Mouse (Mus musculus): ENCODE measurements at regions not wholly inside any gene's neighbourhood (a gene's known extent, or its start where the extent isn't known, plus 50 kb on each side); places are given as distances from the start of the nearest gene placed in this dataset.
A peak's percentile ranks its signal among the peaks of the same experiment; 100 is the strongest.

DNA sequence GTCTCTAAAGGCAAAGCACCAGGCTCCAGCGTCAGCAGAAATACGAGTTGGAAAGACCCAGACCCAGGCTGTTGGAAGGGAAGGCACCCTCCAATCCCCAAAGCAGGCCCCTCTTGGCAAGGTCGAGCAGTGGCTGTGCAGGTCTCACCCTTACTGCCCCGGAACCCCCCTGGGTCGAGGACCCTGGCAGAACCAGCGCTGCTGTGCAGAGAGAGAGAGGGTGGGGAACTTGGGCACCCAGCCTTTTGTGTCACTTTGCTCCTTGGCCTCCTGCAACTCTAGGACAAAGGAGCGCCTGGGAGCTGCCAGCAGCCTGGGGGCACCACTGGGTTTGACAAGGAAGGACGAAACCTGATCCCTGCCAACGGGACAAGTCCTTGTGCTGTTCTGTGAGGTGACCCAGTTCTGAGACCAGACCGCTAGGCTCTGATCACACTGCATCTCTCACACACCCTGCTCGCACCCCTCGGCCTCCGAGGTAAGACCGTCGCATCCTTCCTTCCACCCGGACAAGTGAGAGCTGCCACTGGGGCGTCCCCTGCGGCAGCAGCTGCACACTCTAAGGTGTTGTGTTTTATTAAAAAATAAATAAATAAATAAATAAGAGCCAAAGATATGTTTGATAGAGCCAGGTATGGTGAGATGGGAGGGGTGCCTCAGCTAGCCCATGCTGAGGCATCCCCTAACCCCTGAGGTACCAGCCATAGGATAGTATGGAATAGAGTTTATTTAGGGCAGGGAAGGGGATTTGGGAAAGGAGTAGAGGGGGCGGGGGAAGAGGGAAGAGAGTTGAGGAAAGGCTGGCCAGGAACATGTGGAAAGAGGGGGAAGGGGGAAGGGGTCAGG lies 138.2 kb downstream of the Ly86 start:
- peak; percentile 80 for ATAC-seq (replicated peaks)
- H3K36me3 ChIP-seq (replicated peaks), result no peaks in the 10 kb centered on the region
- H3K4me3 ChIP-seq, result peak overlapping the region; percentile 14
- peak overlapping the region; percentile 49 for H3K4me2 ChIP-seq
- H3K27ac ChIP-seq, result peak overlapping the region; percentile 59; the same call in 1 of the 2 replicates
- 13% methylated on average over 19 of the region's 19 CpGs for WGBS
- H3K4me1 ChIP-seq, result peaks cover 16% of the 10 kb centered on the region
- H3K9ac ChIP-seq, result peak overlapping the region; percentile 33; the same call in 1 of the 2 replicates
- H3K27me3 ChIP-seq (replicated peaks), result no peaks in the 10 kb centered on the region
- no peaks in the 10 kb centered on the region for H3K9me3 ChIP-seq

DNA sequence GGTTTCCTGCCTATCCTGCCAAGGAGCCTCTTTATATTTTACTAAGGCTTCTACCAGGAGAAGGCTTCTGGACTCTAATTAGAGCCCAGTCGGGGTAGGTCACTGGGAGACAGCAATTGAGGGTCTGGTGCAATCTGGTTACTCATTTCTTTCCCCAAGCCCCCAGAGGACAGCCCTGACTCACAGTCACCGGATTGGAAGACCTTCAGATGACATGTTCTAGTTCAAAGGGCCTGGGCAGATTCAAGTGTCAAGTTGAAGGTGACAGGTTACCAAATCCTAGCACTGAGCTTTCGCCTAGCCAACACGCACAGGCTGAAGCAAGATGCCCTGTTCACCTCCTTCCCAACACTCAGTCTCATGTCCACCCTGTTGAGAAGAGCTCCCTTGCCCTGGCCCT lies 139.6 kb downstream of the Ly86 start:
- H3K27me3 ChIP-seq (replicated peaks), result no peaks in the 10 kb centered on the region
- H3K4me1 ChIP-seq, result peaks cover 14% of the 10 kb centered on the region
- 83% methylated on average over 4 of the region's 4 CpGs for WGBS
- H3K4me2 ChIP-seq, result no peak overlapping the region
- no peak overlapping the region for H3K9ac ChIP-seq
- H3K36me3 ChIP-seq (replicated peaks), result no peaks in the 10 kb centered on the region
- H3K27ac ChIP-seq, result no peak overlapping the region
- no peaks in the 10 kb centered on the region for H3K9me3 ChIP-seq
- ATAC-seq (replicated peaks), result no peak
- H3K4me3 ChIP-seq, result no peak overlapping the region

DNA sequence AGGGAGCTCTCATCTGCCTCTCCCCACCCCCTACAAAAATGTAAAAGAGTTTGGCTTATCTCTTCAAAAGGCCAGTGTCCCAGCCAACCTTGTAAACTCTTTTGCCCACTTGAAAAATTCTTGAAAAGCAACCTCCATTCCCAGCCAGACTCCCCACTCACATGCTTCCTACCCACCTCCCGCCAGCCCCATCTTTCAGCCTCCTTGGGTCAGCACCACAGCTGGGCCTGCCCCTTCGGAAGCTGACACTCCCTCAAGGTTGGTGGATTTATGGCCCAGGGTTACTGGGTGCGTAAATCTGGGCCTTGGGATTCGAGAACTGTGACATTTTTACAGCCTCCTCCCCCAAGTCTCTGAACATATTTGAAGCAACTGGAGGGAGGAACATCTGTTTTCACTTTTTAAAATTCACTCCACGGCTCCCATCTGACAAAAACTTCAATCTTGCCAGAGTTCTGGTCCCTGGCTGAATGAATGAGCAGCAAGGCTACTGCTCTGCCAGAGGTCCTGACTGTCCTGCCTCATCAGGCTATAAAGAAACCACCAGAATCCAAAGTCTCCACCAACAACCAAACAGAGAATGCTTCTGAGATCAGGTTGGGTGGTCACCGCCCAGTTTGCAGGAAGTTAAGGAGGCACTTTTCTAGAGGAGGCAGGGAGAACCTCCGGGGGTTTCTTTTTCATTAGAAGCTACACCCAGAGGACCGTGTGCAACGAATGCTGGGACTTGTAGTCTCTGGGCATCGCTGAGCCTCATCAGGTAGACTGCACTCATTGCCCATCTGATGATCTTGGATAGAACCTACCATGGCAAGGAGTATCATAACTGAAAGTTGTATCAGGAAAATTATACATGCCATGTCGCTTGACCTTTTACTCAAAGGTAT lies 147.3 kb downstream of the Ly86 start:
- Histone ChIP-seq H3K36me3 (replicated peaks) (no peaks in the 10 kb centered on the region), H3K9ac (no peak overlapping the region), H3K4me1 (no peaks in the 10 kb centered on the region), H3K4me2 (no peak overlapping the region), H3K27me3 (replicated peaks) (no peaks in the 10 kb centered on the region), H3K27ac (no peak overlapping the region), H3K4me3 (no peak overlapping the region), H3K9me3 (no peaks in the 10 kb centered on the region)
- WGBS, result 82% methylated on average over 11 of the region's 11 CpGs
- no peak for ATAC-seq (replicated peaks)

DNA sequence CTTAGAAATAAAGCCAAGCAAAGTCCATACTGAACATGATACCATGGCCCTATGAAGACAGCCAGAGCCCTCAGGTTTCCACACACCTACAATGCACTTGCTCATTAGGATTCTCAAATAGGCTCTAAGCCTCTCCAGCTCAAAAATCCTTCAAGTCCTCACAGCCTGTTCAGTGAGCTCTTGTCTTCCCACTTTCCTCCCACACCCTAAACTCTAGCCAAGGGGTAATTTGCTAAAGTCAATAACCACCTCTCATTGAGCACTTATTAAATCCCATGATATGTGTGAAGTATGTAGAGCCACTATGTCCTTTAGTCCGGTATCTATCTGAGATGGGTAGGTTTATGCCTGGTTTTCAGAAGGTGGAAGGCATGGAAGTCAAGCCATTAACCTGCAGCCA lies 148.3 kb downstream of the Ly86 start:
- 98% methylated on average over 1 of the region's 1 CpGs for WGBS
- no peak overlapping the region for H3K4me3 ChIP-seq
- H3K36me3 ChIP-seq (replicated peaks), result no peaks in the 10 kb centered on the region
- no peak overlapping the region for H3K4me2 ChIP-seq
- H3K27ac ChIP-seq, result no peak overlapping the region
- H3K9me3 ChIP-seq, result no peaks in the 10 kb centered on the region
- H3K27me3 ChIP-seq (replicated peaks), result no peaks in the 10 kb centered on the region
- ATAC-seq (replicated peaks), result no peak
- H3K4me1 ChIP-seq, result no peaks in the 10 kb centered on the region
- no peak overlapping the region for H3K9ac ChIP-seq

DNA sequence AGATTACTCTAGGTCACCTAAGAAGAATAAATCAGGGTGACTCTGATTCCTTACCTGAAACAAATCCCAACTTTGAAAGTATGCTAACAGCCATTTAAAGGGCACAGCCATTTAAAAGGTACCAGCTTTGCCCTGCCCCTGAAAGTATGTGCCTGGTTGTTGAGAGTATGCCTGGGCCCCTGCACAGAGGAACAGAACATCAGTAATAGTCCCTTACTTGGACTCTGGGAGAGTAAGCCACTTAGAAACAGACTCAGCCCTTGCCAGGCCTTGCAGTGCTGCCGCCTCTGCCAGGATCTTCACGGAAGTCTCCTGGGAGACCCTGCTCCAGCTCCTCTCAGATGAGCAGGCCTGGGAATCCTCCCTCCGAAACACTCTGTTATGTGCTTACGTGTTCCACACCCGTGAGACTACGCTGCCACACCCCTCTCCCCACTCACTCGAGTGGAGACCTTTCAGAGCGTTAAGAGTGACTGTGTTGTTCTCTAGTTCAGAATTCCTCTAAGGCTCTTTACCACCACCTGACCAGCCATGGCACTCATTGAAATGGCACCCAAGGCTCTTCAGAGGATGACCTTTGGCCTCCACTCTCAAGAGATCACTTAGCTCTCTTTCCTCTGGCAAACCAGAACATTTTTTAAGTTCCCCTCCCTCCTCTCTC lies 150.4 kb downstream of the Ly86 start:
- no peaks in the 10 kb centered on the region for H3K36me3 ChIP-seq (replicated peaks)

DNA sequence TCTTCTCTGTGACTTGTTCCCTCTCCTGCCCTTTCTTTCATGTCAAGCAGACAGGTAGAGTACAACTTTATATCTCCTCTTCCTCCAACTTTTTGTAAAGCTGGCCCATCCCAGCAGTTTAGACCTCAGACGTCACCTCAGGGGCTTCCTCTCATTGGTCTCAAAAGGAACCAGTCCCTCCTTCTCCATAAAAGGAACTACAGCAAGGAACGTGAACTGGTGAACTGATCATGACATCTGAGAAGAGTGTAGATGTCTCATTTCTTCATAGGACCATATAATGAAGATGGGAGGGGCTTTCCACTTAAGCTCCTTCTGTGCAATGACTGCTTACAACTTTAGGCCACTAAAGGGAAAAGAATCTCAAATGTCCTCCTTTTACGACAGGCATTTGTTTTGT lies 153.0 kb downstream of the Ly86 start:
- Histone ChIP-seq H3K27me3 (replicated peaks) (no peaks in the 10 kb centered on the region), H3K9ac (no peak overlapping the region), H3K9me3 (no peaks in the 10 kb centered on the region), H3K4me1 (no peaks in the 10 kb centered on the region), H3K36me3 (replicated peaks) (no peaks in the 10 kb centered on the region), H3K27ac (no peak overlapping the region), H3K4me2 (no peak overlapping the region), H3K4me3 (no peak overlapping the region)
- no peak for ATAC-seq (replicated peaks)
- WGBS, result 59% methylated on average over 3 of the region's 3 CpGs

More for the DNA sequence above, 150.4 kb downstream of the Ly86 start:
- H3K4me1 ChIP-seq, result no peaks in the 10 kb centered on the region
- H3K9ac ChIP-seq, result no peak overlapping the region
- no peak overlapping the region for H3K4me3 ChIP-seq
- WGBS, result 90% methylated on average over 8 of the region's 8 CpGs
- no peaks in the 10 kb centered on the region for H3K27me3 ChIP-seq (replicated peaks)
- H3K4me2 ChIP-seq, result no peak overlapping the region
- no peak overlapping the region for H3K27ac ChIP-seq
- no peaks in the 10 kb centered on the region for H3K9me3 ChIP-seq
- ATAC-seq (replicated peaks), result no peak

DNA sequence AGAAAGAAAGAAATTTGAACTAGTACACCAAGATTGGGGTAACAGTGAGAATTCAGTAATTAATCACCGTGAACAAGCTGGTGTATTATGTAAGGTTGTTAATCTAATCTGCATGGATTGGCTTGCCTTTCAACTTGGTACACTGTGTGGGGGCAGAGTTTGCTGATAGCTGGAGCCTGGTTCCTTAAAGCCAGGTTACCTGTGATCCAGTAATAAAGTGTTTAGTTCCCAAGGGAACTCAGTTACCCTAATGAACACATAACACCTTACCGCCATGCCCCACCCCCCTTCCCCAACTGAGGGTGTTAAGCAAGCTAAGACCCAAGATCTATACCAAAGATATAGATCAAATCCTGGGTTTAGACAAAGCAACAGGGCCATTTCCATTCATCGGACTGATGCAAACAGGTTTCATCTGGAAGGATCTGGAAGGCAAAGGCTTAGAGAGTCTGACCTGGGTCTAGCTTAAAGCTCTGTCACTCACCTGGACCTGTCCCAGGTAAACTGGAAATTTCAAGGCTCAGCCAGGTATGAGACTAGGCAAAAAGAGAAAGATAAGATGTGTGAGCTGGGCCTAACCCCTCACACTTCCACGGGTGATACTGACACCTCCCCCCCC lies 155.8 kb downstream of the Ly86 start:
- Histone ChIP-seq H3K4me3 (no peak overlapping the region), H3K27me3 (replicated peaks) (no peaks in the 10 kb centered on the region), H3K9me3 (no peaks in the 10 kb centered on the region), H3K4me1 (no peaks in the 10 kb centered on the region), H3K9ac (no peak overlapping the region), H3K4me2 (no peak overlapping the region), H3K36me3 (replicated peaks) (no peaks in the 10 kb centered on the region), H3K27ac (no peak overlapping the region)
- ATAC-seq (replicated peaks), result no peak
- 76% methylated on average over 4 of the region's 4 CpGs for WGBS

DNA sequence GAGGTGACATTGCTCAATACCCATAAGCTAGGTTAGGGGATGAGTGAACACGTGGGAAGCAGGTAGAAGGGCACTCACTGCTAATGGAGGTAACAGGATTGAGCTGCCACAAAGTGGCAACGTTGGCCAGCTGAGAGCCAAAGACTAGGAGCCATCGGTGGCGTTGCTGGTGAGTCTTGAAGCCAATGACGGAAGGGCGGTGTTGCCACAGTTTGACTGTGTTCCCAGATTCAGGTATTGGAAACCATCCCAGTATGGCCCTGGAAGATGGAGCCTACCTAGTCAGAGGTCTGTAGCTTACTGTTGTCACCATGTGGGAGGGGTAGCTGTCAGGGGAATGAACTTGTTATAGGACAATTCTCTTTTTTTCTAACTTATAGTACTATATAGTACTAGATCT lies 158.4 kb downstream of the Ly86 start:
- no peak overlapping the region for H3K27ac ChIP-seq
- no peak overlapping the region for H3K4me3 ChIP-seq
- H3K9me3 ChIP-seq, result no peaks in the 10 kb centered on the region
- 91% methylated on average over 6 of the region's 6 CpGs for WGBS
- H3K27me3 ChIP-seq (replicated peaks), result no peaks in the 10 kb centered on the region
- H3K36me3 ChIP-seq (replicated peaks), result no peaks in the 10 kb centered on the region
- ATAC-seq (replicated peaks), result no peak
- no peak overlapping the region for H3K4me2 ChIP-seq
- no peak overlapping the region for H3K9ac ChIP-seq
- peaks cover under 1% of the 10 kb centered on the region; the same call in 1 of the 2 replicates for H3K4me1 ChIP-seq

DNA sequence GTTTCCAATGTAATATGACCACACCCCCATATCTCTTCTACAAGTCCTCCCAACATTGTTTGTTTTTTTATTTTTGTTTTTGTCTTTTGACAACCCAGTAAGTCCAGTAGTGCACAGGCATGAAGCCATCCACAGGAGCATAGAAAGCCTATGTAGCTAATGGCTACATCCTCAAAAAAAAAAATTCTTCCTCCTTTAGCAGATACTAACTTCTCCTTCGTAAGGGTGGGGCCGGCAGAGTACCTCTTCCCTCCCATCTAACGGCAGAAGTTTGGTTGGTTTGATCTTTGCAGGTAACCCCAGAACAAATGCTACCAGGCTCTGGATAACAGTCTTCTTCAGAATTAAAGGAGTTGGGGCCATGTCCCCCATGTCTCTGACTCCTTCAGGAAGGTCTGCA lies 158.9 kb downstream of the Ly86 start:
- no peak for ATAC-seq (replicated peaks)
- Histone ChIP-seq H3K4me2 (no peak overlapping the region), H3K4me1 (peaks cover 5% of the 10 kb centered on the region), H3K27ac (no peak overlapping the region), H3K9ac (no peak overlapping the region), H3K4me3 (no peak overlapping the region), H3K9me3 (no peaks in the 10 kb centered on the region), H3K36me3 (replicated peaks) (no peaks in the 10 kb centered on the region), H3K27me3 (replicated peaks) (no peaks in the 10 kb centered on the region)
- WGBS, result 89% methylated on average over 3 of the region's 3 CpGs

DNA sequence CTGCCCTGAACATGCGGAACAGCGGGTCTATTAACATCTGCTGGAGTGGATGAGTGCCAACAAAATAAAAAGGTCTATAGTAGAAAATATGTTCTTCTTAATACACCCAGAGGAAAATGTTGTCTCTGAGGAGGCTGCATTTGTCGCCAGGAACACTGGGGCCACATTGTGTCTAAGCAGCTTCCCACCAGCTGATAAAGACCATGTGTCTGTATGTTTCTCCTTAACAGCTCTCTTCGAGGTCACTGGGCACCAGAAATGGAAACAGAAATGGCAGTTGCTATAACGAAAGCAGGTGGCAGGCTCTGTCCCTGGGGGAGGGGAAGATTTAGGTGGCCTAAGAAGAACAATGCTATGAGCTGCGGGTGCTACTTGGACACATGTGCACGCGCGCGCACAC lies 159.4 kb downstream of the Ly86 start:
- WGBS, result 80% methylated on average over 10 of the region's 10 CpGs
- ATAC-seq (replicated peaks), result no peak
- Histone ChIP-seq H3K4me1 (peaks cover 8% of the 10 kb centered on the region), H3K9me3 (no peaks in the 10 kb centered on the region), H3K27ac (no peak overlapping the region), H3K4me2 (no peak overlapping the region), H3K4me3 (no peak overlapping the region), H3K36me3 (replicated peaks) (no peaks in the 10 kb centered on the region), H3K27me3 (replicated peaks) (no peaks in the 10 kb centered on the region), H3K9ac (no peak overlapping the region)

DNA sequence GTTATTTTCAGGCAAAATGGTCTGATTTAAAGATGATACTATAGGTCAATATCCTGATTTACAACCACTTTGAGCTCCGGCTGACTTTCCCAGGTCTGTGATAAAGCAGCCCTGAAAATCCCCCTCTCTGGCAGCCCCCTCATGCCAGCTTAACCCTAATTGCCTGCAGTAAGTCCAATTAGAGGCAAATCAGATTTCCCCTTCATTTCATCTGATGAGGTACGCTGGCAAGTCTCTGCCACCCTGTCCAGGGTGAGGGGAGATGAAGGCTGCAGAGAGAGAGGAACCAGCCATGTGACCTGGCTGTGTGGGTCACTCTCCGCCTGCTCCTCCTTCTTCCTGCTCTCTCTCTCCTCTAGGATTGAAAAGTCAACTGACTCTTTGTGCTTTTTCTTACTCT lies 160.6 kb downstream of the Ly86 start:
- Histone ChIP-seq H3K4me1 (peaks cover 9% of the 10 kb centered on the region), H3K27me3 (replicated peaks) (no peaks in the 10 kb centered on the region), H3K4me2 (no peak overlapping the region), H3K27ac (no peak overlapping the region), H3K4me3 (no peak overlapping the region), H3K36me3 (replicated peaks) (no peaks in the 10 kb centered on the region), H3K9me3 (no peaks in the 10 kb centered on the region), H3K9ac (no peak overlapping the region)
- ATAC-seq (replicated peaks), result no peak
- WGBS, result 60% methylated on average over 3 of the region's 3 CpGs

DNA sequence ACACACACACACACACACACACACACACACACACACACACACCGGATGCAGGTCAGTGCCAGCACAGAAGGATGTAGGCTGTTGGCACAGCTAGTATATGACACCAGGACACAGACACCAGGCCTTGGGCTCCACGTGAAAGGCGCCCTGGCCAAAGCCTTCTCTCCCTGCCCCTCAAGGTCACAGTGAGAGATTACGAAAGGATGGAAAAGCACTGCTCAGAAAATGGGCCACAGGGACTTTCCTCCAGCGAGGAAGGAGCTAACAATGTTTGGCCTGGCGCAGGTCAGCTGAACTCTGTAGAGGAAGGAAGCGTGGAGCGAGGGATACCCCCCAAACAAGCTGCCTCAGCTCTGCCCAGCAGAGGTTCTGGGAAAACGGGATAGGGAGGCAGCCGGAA lies 161.0 kb downstream of the Ly86 start:
- Histone ChIP-seq H3K4me2 (no peak overlapping the region), H3K9ac (no peak overlapping the region), H3K9me3 (no peaks in the 10 kb centered on the region), H3K4me1 (peaks cover 9% of the 10 kb centered on the region), H3K4me3 (no peak overlapping the region), H3K27ac (no peak overlapping the region), H3K27me3 (replicated peaks) (no peaks in the 10 kb centered on the region), H3K36me3 (replicated peaks) (no peaks in the 10 kb centered on the region)
- 66% methylated on average over 10 of the region's 10 CpGs for WGBS
- no peak for ATAC-seq (replicated peaks)

Measured in midbrain, embryonic 15.5 days (tissue).